20 mouse cellular contexts compared by ENCODE assay signal in the genomic region with DNA sequence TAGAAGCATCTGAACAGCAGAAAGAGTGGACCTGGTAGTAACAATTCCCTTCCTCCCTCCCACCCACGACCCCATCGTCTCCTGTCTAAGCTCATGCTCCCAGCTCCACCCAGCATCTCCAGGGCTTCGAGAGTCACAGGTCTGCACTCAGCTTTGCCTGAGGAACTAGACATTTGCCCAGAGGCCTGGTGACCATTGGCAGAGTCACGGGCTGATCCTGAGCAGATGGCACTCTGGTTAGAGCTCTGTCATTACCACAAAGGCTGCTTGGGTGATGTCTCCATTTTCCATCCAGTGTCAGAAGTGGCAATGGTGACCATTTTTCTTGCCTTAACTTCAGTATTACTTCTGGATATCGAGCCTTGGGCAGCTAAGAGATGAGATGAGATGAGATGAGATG.
A peak's percentile ranks its signal among the peaks of the same experiment; 100 is the strongest.
DNase-seq lines count a peak whose midpoint lies in the region; ATAC-seq and TF ChIP-seq lines count a peak whose summit lies in the region.
"Had no signal": no experiment of that assay in that cellular context is flagged by ENCODE, and none has a peak within 500 bp of the region (broad histone marks: within the 10 kb centered on the region; RNA-seq: fewer than 3 reads in every experiment).

No protein-coding gene starts in this region.

- no peak for TF ChIP-seq POLR2A in cerebellum, adult 2 months (IDR thresholded peaks at IDR 0.05; ENCODE audit: borderline replicate concordance, insufficient read depth, low read length)

- no peaks in the 10 kb centered on the region for H3K27me3 ChIP-seq in cerebellum, adult 2 months (ENCODE audit: control insufficient read depth, insufficient read depth, low read length)
- H3K27me3 ChIP-seq: embryonic facial prominence, embryonic 12.5 days; forebrain, embryonic 12.5 days; intestine, embryonic 15.5 days had no signal

- no peak overlapping the region for H3K27ac ChIP-seq in cerebellum, adult 2 months (ENCODE audit: insufficient read depth, low read length)
- H3K27ac ChIP-seq: embryonic facial prominence, embryonic 12.5 days; forebrain, embryonic 12.5 days; hindbrain, embryonic 10.5 days; hindbrain, embryonic 14.5 days; intestine, embryonic 15.5 days had no signal

- intact Hi-C loops in left cerebral cortex, postnatal 10 days (cut with DNase I): no loop called here

- peaks cover 51% of the 10 kb centered on the region for H3K4me1 ChIP-seq in cerebellum, adult 2 months (ENCODE audit: control insufficient read depth, insufficient read depth, low read length)
- H3K4me1 ChIP-seq: intestine, embryonic 15.5 days had no signal

- H3K4me3 ChIP-seq in cerebellum, adult 2 months (replicated peaks; ENCODE audit: insufficient read depth, low read depth, low read length): no peak overlapping the region
- H3K4me3 ChIP-seq: embryonic facial prominence, embryonic 12.5 days; forebrain, embryonic 12.5 days; heart, embryonic 12.5 days; hindbrain, embryonic 10.5 days; intestine, embryonic 15.5 days had no signal

- DNase-seq in cerebellum, postnatal 4 days (ENCODE audit: low spot score in 2 of 2): no peak
- DNase-seq in cerebellum, adult 2 months: peak; percentile 76 to 87
- DNase-seq in cerebellum, postnatal 10 days: peak; percentile 65 to 66
- no peak for DNase-seq in adrenal gland, adult 18-20 months (ENCODE audit: low spot score in 2 of 2)
- DNase-seq in left cerebral cortex, postnatal 10 days (ENCODE audit: extremely low spot score in 1 of 2, low spot score in 2 of 2): no peak
- no peak for DNase-seq in adipocyte (ENCODE audit: low spot score)
- DNase-seq: adrenal gland, adult 2 months; adrenal gland, postnatal 36 days; B cell, adult 2 months; gastrocnemius, postnatal 14 days; kidney, adult 18-20 months had no signal

- TF ChIP-seq CTCF in cerebellum, adult 2 months (IDR thresholded peaks at IDR 0.05; ENCODE audit: borderline replicate concordance, insufficient read depth, low read depth, low read length): no peak

- 14% methylated on average over 5 of the region's 5 CpGs for WGBS in cerebellum, adult 2 months

- peak; percentile 87 for ATAC-seq in cerebellum, adult (ENCODE audit: insufficient number of reproducible peaks, low FRiP score, low TSS enrichment)
- ATAC-seq: CD4-positive, CD25-positive, alpha-beta regulatory T cell, adult 4 months; forebrain, embryonic 16.5 days; intestine, embryonic 15.5 days had no signal

Comparison
In these comparisons a context has a peak if more than half of its experiments do, and no peak if none do; other contexts are left out.
1. DNase-seq: peak in cerebellum, adult 2 months (2 of 2) and cerebellum, postnatal 10 days (2 of 2); none in cerebellum, postnatal 4 days (0 of 2), adrenal gland, adult 18-20 months (0 of 2), left cerebral cortex, postnatal 10 days (0 of 2) and adipocyte (single experiment).